Mouse (Mus musculus) left cerebral cortex, postnatal 36 days (tissue): ENCODE results near the gene Synj2. TPM values are rescaled to one million over a fixed set of nuclear protein-coding genes. Genes with fewer than 3 reads are reported as not detected.

Source experiments
- DNase-seq, 2 experiments: peaks; one replicate each; pipeline ENCODE4 v3.0.0; 2021 to 2022; ENCODE audit warnings: low spot score in 2 of 2, mixed read lengths in 1 of 2
- intact Hi-C: fragments of 180-260 bp; cut with DNase I; formaldehyde crosslinking; loops from one replicate; pipeline ENCODE4 v1.15.1; 2025
- total RNA-seq, 2 experiments: library from RNA; stranded (reverse); gene quantifications; 2 replicates each; pipeline ENCODE4 v1.2.3; 2021

The Synj2 gene
- total RNA-seq, 2 experiments from 2014 or later, result 91.8 to 103 TPM

GRCm38 (mm10) chr17:6083323-6083890, 142.3 kb downstream of the Synj2 start:
- no peak for DNase-seq
- intact Hi-C loops, result no loop called here

- DNase-seq, result no peak
- intact Hi-C loops, result no loop called here
These were observed 150.5 kb downstream of the Synj2 start for GRCm38 (mm10) chr17:6091604-6092003.

Other genes with a start within 250 kb of the Synj2 start
- gene Snx9, start 100.0 kb upstream of the Synj2 start, total RNA-seq, result 10 to 100 TPM; 13.0 to 14.3 TPM
- gene Serac1, start 138.5 kb downstream of the Synj2 start, total RNA-seq, result 10 to 100 TPM; 16.1 to 21.3 TPM
- gene Gtf2h5, start 138.5 kb downstream of the Synj2 start, total RNA-seq, result 100 to 1,000 TPM in 1 of 2 experiments, 10 to 100 TPM in 1; 99.7 to 112 TPM
- gene Tulp4, start 165.2 kb downstream of the Synj2 start, total RNA-seq, result 100 to 1,000 TPM; 301 to 317 TPM